Mouse (Mus musculus): Measurements from ENCODE around the gene Prpf4. TPM values are rescaled to one million over a fixed set of nuclear protein-coding genes. Genes with fewer than 3 reads are reported as not detected.

Gene Prpf4
- total and polyA plus RNA-seq, 2 experiments from 2014 or later: 12.2 to 19.6 TPM

- peaks cover 69% of the 10 kb centered on the region for H3K36me3 ChIP-seq (ENCODE audit: insufficient read depth, low read length)
- no peak for ATAC-seq
Observed at GRCm38 (mm10) chr4:62398956-62399355, 9.6 kb upstream of the Prpf4 start.

DNA sequence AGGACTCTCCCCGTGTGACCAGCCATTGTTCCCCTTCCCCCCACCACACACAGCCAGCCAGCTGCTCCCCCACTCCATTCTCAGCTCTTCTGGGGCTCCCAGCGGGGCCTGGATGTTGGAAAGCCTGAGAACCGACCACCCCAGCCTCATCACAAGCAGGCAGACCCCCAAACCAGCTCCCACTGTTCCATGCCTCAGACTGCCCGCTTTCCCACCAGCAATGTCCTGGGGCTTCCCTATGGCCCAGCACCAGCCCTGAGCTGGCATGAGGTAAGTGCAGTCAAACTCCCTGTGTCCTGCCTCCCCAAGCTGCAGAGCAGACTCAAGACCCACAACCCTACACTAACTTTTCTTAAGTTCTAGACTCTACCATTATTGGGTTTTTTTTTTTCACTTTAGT lies 2.5 kb upstream of the Prpf4 start:
- H3K9me3 ChIP-seq (ENCODE audit: low read length): no peaks in the 10 kb centered on the region
- H3K27ac ChIP-seq: no peak overlapping the region
- 0 out of 2 replicates have a peak, but pooled peaks cover 18% of the 10 kb centered on the region for H3K4me1 ChIP-seq (ENCODE audit: insufficient read depth, low read length)
- no peaks in the 10 kb centered on the region for H3K27me3 ChIP-seq (ENCODE audit: insufficient read depth, low read length)
- DNase-seq (ENCODE audit: low spot score) (no peak), ATAC-seq (no peak)
- no peak overlapping the region for H3K4me3 ChIP-seq (ENCODE audit: low read length)
- no peak for TF ChIP-seq CTCF (IDR thresholded peaks at IDR 0.05; ENCODE audit: low read depth)
- H3K4me2 ChIP-seq (ENCODE audit: low read depth, low read length): no peak overlapping the region
- WGBS: 62% methylated on average over 4 of the region's 4 CpGs
- H3K9ac ChIP-seq (replicated peaks; ENCODE audit: low read length): no peak overlapping the region
- H3K36me3 ChIP-seq (ENCODE audit: insufficient read depth, low read length): peaks cover 16% of the 10 kb centered on the region; the same call in 1 of the 2 replicates

More at GRCm38 (mm10) chr4:62398956-62399355, 9.6 kb upstream of the Prpf4 start:
- no peaks in the 10 kb centered on the region for H3K4me1 ChIP-seq (ENCODE audit: insufficient read depth, low read length)
- WGBS: 94% methylated on average over 3 of the region's 3 CpGs
- DNase-seq (ENCODE audit: low spot score): no peak
- no peak overlapping the region for H3K4me3 ChIP-seq (ENCODE audit: low read length)
- H3K9ac ChIP-seq (replicated peaks; ENCODE audit: low read length): no peak overlapping the region
- H3K9me3 ChIP-seq (ENCODE audit: low read length): no peaks in the 10 kb centered on the region
- H3K27ac ChIP-seq: no peak overlapping the region
- no peak for TF ChIP-seq CTCF (IDR thresholded peaks at IDR 0.05; ENCODE audit: low read depth)
- H3K4me2 ChIP-seq (ENCODE audit: low read depth, low read length): no peak overlapping the region
- H3K27me3 ChIP-seq (ENCODE audit: insufficient read depth, low read length): no peaks in the 10 kb centered on the region

DNA sequence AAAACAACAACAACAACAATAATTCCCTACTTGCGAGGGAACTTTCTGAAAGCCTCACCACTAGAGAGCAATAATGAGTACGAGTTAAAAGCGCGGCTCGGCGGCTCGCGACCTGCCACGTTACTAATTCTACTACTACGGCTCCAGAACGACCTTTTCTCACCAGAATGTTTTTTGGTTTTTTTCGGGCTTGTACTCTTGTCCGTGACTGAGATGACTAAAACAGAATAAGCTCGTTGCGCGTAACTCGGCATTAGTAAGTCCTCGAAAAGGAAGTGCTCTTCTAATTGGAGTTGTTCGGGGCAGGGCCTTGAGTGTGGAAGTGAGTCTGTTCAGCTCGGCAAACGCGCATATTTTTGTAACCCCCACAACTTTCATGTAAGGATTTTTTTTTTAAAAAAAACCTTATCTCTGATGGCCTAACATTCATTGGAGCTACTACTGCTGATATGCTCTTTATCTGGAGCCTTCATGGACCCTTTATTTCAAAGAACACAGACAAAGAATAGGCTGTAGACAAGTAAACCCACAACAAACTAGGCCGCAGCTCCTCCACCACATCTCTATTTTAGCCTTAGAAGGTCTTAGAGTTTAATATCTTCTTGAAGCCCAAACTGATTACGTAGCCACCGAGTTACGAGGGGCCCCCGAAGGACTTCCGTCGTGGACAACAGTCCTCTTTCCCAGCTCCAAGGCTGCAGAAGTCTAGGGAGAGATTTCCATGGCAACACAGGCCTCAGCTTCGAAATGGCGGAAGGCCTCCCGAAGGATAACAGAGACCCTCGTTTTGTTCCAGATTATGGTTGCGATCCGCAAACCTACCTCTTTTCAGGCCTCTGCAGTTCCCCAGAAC lies 641 bp upstream of the Prpf4 start:
- Histone ChIP-seq H3K4me3 (ENCODE audit: low read length) (peak overlapping the region; percentile 64), H3K36me3 (ENCODE audit: insufficient read depth, low read length) (peaks cover 16% of the 10 kb centered on the region; the same call in 1 of the 2 replicates), H3K9ac (replicated peaks; ENCODE audit: low read length) (peak overlapping the region; percentile 64), H3K9me3 (ENCODE audit: low read length) (no peaks in the 10 kb centered on the region), H3K4me2 (ENCODE audit: low read depth, low read length) (peak overlapping the region; percentile 61), H3K4me1 (ENCODE audit: insufficient read depth, low read length) (0 out of 2 replicates have a peak, but pooled peaks cover 18% of the 10 kb centered on the region), H3K27ac (peak overlapping the region; percentile 82), H3K27me3 (ENCODE audit: insufficient read depth, low read length) (no peaks in the 10 kb centered on the region)
- TF ChIP-seq CTCF (IDR thresholded peaks at IDR 0.05; ENCODE audit: low read depth): peak; percentile 66
- DNase-seq (ENCODE audit: low spot score) (peak; percentile 76), ATAC-seq (peak; percentile 74)
- WGBS: under 1% methylated on average over 35 of the region's 35 CpGs

- Histone ChIP-seq H3K27ac (peak overlapping the region; percentile 79; the same call in 1 of the 2 replicates), H3K27me3 (ENCODE audit: insufficient read depth, low read length) (no peaks in the 10 kb centered on the region), H3K36me3 (ENCODE audit: insufficient read depth, low read length) (peaks cover 24% of the 10 kb centered on the region; the same call in 1 of the 2 replicates), H3K4me2 (ENCODE audit: low read depth, low read length) (peak overlapping the region; percentile 69), H3K9me3 (ENCODE audit: low read length) (no peaks in the 10 kb centered on the region), H3K9ac (replicated peaks; ENCODE audit: low read length) (peak overlapping the region; percentile 64), H3K4me3 (ENCODE audit: low read length) (peak overlapping the region; percentile 64), H3K4me1 (ENCODE audit: insufficient read depth, low read length) (0 out of 2 replicates have a peak, but pooled peaks cover 18% of the 10 kb centered on the region)
- ATAC-seq: no peak
- WGBS: 44% methylated on average over 6 of the region's 6 CpGs
- no peak for TF ChIP-seq CTCF (IDR thresholded peaks at IDR 0.05; ENCODE audit: low read depth)
- no peak for DNase-seq (ENCODE audit: low spot score)
Observed at GRCm38 (mm10) chr4:62409615-62410014, 1.0 kb downstream of the Prpf4 start.

- H3K36me3 ChIP-seq (ENCODE audit: insufficient read depth, low read length): peaks cover 31% of the 10 kb centered on the region; the same call in 1 of the 2 replicates
- H3K27ac ChIP-seq: no peak overlapping the region
- H3K27me3 ChIP-seq (ENCODE audit: insufficient read depth, low read length): no peaks in the 10 kb centered on the region
- ATAC-seq (no peak), DNase-seq (ENCODE audit: low spot score) (no peak)
- 0 out of 2 replicates have a peak overlapping the region, but pooled peaks have one; percentile 64 for H3K4me3 ChIP-seq (ENCODE audit: low read length)
- H3K9ac ChIP-seq (replicated peaks; ENCODE audit: low read length): no peak overlapping the region
- H3K4me2 ChIP-seq (ENCODE audit: low read depth, low read length): peak overlapping the region; percentile 69; the same call in 1 of the 2 replicates
- no peak for TF ChIP-seq CTCF (IDR thresholded peaks at IDR 0.05; ENCODE audit: low read depth)
- no peaks in the 10 kb centered on the region for H3K9me3 ChIP-seq (ENCODE audit: low read length)
- 93% methylated on average over 2 of the region's 2 CpGs for WGBS
- H3K4me1 ChIP-seq (ENCODE audit: insufficient read depth, low read length): 0 out of 2 replicates have a peak, but pooled peaks cover 18% of the 10 kb centered on the region
Observed at GRCm38 (mm10) chr4:62410325-62410724, 1.7 kb downstream of the Prpf4 start.

DNA sequence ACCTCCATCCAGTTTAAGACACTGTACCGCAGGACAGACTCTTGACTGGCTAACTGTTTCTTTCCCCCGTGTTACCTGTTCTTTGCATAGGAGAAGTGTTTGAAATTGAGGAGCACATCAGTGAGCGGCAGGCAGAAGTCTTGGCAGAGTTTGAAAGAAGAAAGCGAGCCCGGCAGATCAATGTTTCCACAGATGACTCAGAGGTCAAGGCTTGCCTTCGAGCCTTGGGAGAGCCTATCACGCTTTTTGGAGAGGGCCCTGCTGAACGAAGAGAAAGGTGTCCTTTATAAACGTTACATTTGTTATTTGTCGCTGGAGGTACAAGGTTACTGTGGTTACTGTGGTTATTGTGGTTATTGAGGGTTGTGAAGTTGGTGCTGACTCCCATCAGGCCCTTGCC lies 3.0 kb downstream of the Prpf4 start:
- H3K4me2 ChIP-seq (ENCODE audit: low read depth, low read length): no peak overlapping the region
- no peak for DNase-seq (ENCODE audit: low spot score)
- TF ChIP-seq CTCF (IDR thresholded peaks at IDR 0.05; ENCODE audit: low read depth): no peak
- WGBS: 94% methylated on average over 10 of the region's 10 CpGs
- no peak overlapping the region for H3K9ac ChIP-seq (replicated peaks; ENCODE audit: low read length)
- no peaks in the 10 kb centered on the region for H3K27me3 ChIP-seq (ENCODE audit: insufficient read depth, low read length)
- no peaks in the 10 kb centered on the region for H3K9me3 ChIP-seq (ENCODE audit: low read length)
- H3K4me1 ChIP-seq (ENCODE audit: insufficient read depth, low read length): 0 out of 2 replicates have a peak, but pooled peaks cover 9% of the 10 kb centered on the region
- no peak overlapping the region for H3K27ac ChIP-seq
- ATAC-seq: no peak
- H3K4me3 ChIP-seq (ENCODE audit: low read length): no peak overlapping the region
- peaks cover 43% of the 10 kb centered on the region for H3K36me3 ChIP-seq (ENCODE audit: insufficient read depth, low read length)
